Mouse (Mus musculus): ENCODE data around the gene Strbp. TPM values are rescaled to one million over a fixed set of nuclear protein-coding genes. Genes with fewer than 3 reads are reported as not detected.

The Strbp gene
- polyA plus RNA-seq (2015; fragmentation: Illumina TruSeq; extraction: RNeasy Lipid Tissue Mini Kit (QIAGEN cat#74804); ENCODE audit: insufficient read depth, low read depth, low replicate concordance): 4.7 TPM

GRCm38 (mm10) chr2:37703230-37703954, at the start of gene Strbp:
Gene Strbp, minus strand, starts transcription at chr2:37703859.

GRCm38 (mm10) chr2:37516030-37516710, 187.5 kb downstream of the Strbp start, which contains the start of gene Gpr21:
Gene Gpr21, plus strand, starts transcription at chr2:37516332.

GRCm38 (mm10) chr2:37442611-37443591, 260.8 kb downstream of the Strbp start, which contains the start of the genes Zbtb26, Zbtb6 and Rabgap1:
Gene Zbtb26, minus strand, starts transcription at chr2:37443135.
Gene Zbtb6, minus strand, starts transcription at chr2:37443171.
Gene Rabgap1, plus strand, starts transcription at chr2:37443279.

Other genes starting within 250 kb of the Strbp start
- gene Gpr21, start 187.5 kb downstream of the Strbp start, polyA plus RNA-seq (2015; fragmentation: Illumina TruSeq; extraction: RNeasy Lipid Tissue Mini Kit (QIAGEN cat#74804); ENCODE audit: insufficient read depth, low read depth, low replicate concordance): not detected
- gene Crb2, start 72.4 kb upstream of the Strbp start, polyA plus RNA-seq (2015; fragmentation: Illumina TruSeq; extraction: RNeasy Lipid Tissue Mini Kit (QIAGEN cat#74804); ENCODE audit: insufficient read depth, low read depth, low replicate concordance): 1.1 TPM